Mouse (Mus musculus): ENCODE results near the gene Tgm1. TPM values are rescaled to one million over a fixed set of nuclear protein-coding genes. Genes with fewer than 3 reads are reported as not detected.

Tgm1 gene
- polyA plus RNA-seq, 1 experiment from 2014 or later, result 14.2 TPM

- Histone ChIP-seq H3K27me3 (replicated peaks; ENCODE audit: insufficient read depth, low read length) (no peaks in the 10 kb centered on the region), H3K9ac (replicated peaks; ENCODE audit: low read depth) (no peak overlapping the region), H3K4me3 (ENCODE audit: low read depth, low read length) (no peak overlapping the region), H3K4me2 (replicated peaks; ENCODE audit: low read depth, low read length) (no peak overlapping the region), H3K9me3 (ENCODE audit: low read length) (no peaks in the 10 kb centered on the region), H3K4me1 (ENCODE audit: insufficient read depth, low read depth, low read length) (peaks cover 16% of the 10 kb centered on the region; the same call in 1 of the 2 replicates), H3K36me3 (ENCODE audit: insufficient read depth, low read length) (0 out of 2 replicates have a peak, but pooled peaks cover 17% of the 10 kb centered on the region), H3K27ac (ENCODE audit: low read length) (peak overlapping the region; percentile 59)
- 27% methylated on average over 6 of the region's 6 CpGs for WGBS
- ATAC-seq, result peak; percentile 70
- peak; percentile 91 for DNase-seq (ENCODE audit: low spot score)
- TF ChIP-seq EP300 (IDR thresholded peaks at IDR 0.05), result peak; percentile 24; the same call in 1 of the 2 replicates
- TF ChIP-seq CTCF (IDR thresholded peaks at IDR 0.05), result no peak
Observed at GRCm38 (mm10) chr14:55714893-55715292, 1.2 kb upstream of the Tgm1 start.

GRCm38 (mm10) chr14:55713007-55713728 lies 558 bp downstream of the Tgm1 start:
- H3K4me3 ChIP-seq (ENCODE audit: low read depth, low read length), result peak overlapping the region; percentile 38
- 0 out of 2 replicates have a peak, but pooled peaks cover 6% of the 10 kb centered on the region for H3K36me3 ChIP-seq (ENCODE audit: insufficient read depth, low read length)
- H3K27me3 ChIP-seq (replicated peaks; ENCODE audit: insufficient read depth, low read length), result no peaks in the 10 kb centered on the region
- WGBS, result 12% methylated on average over 24 of the region's 25 CpGs
- peak overlapping the region; percentile 66 for H3K27ac ChIP-seq (ENCODE audit: low read length)
- peak overlapping the region; percentile 39 for H3K9ac ChIP-seq (replicated peaks; ENCODE audit: low read depth)
- H3K4me1 ChIP-seq (ENCODE audit: insufficient read depth, low read depth, low read length), result peaks cover 16% of the 10 kb centered on the region; the same call in 1 of the 2 replicates
- no peaks in the 10 kb centered on the region for H3K9me3 ChIP-seq (ENCODE audit: low read length)
- H3K4me2 ChIP-seq (replicated peaks; ENCODE audit: low read depth, low read length), result peak overlapping the region; percentile 60
- TF ChIP-seq CTCF (IDR thresholded peaks at IDR 0.05), result no peak
- TF ChIP-seq EP300 (IDR thresholded peaks at IDR 0.05), result peak; percentile 28
- ATAC-seq (peak; percentile 79), DNase-seq (ENCODE audit: low spot score) (peak; percentile 86)

GRCm38 (mm10) chr14:55711786-55712185 lies 1.9 kb downstream of the Tgm1 start:
- TF ChIP-seq CTCF (IDR thresholded peaks at IDR 0.05) (peak; percentile 35), EP300 (IDR thresholded peaks at IDR 0.05) (no peak)
- Histone ChIP-seq H3K4me2 (replicated peaks; ENCODE audit: low read depth, low read length) (peak overlapping the region; percentile 60), H3K4me1 (ENCODE audit: insufficient read depth, low read depth, low read length) (peaks cover 16% of the 10 kb centered on the region; the same call in 1 of the 2 replicates), H3K9me3 (ENCODE audit: low read length) (no peaks in the 10 kb centered on the region), H3K9ac (replicated peaks; ENCODE audit: low read depth) (no peak overlapping the region), H3K27me3 (replicated peaks; ENCODE audit: insufficient read depth, low read length) (no peaks in the 10 kb centered on the region), H3K4me3 (ENCODE audit: low read depth, low read length) (no peak overlapping the region), H3K36me3 (ENCODE audit: insufficient read depth, low read length) (0 out of 2 replicates have a peak, but pooled peaks cover 2% of the 10 kb centered on the region), H3K27ac (ENCODE audit: low read length) (no peak overlapping the region)
- WGBS, result 68% methylated on average over 7 of the region's 7 CpGs
- DNase-seq (ENCODE audit: low spot score), result no peak
- ATAC-seq, result no peak

GRCm38 (mm10) chr14:55709509-55709908 lies 4.2 kb downstream of the Tgm1 start:
- H3K9ac ChIP-seq (replicated peaks; ENCODE audit: low read depth), result no peak overlapping the region
- no peaks in the 10 kb centered on the region for H3K36me3 ChIP-seq (ENCODE audit: insufficient read depth, low read length)
- H3K9me3 ChIP-seq (ENCODE audit: low read length), result no peaks in the 10 kb centered on the region
- no peak for ATAC-seq
- WGBS, result 70% methylated on average over 4 of the region's 4 CpGs
- no peak overlapping the region for H3K27ac ChIP-seq (ENCODE audit: low read length)
- no peak overlapping the region for H3K4me3 ChIP-seq (ENCODE audit: low read depth, low read length)
- no peaks in the 10 kb centered on the region for H3K27me3 ChIP-seq (replicated peaks; ENCODE audit: insufficient read depth, low read length)
- TF ChIP-seq EP300 (IDR thresholded peaks at IDR 0.05), result no peak
- no peak for TF ChIP-seq CTCF (IDR thresholded peaks at IDR 0.05)
- H3K4me2 ChIP-seq (replicated peaks; ENCODE audit: low read depth, low read length), result no peak overlapping the region
- peaks cover 10% of the 10 kb centered on the region; the same call in 1 of the 2 replicates for H3K4me1 ChIP-seq (ENCODE audit: insufficient read depth, low read depth, low read length)
- no peak for DNase-seq (ENCODE audit: low spot score)

- Histone ChIP-seq H3K36me3 (ENCODE audit: insufficient read depth, low read length) (no peaks in the 10 kb centered on the region), H3K9ac (replicated peaks; ENCODE audit: low read depth) (no peak overlapping the region), H3K4me3 (ENCODE audit: low read depth, low read length) (no peak overlapping the region), H3K9me3 (ENCODE audit: low read length) (no peaks in the 10 kb centered on the region), H3K27me3 (replicated peaks; ENCODE audit: insufficient read depth, low read length) (no peaks in the 10 kb centered on the region), H3K4me2 (replicated peaks; ENCODE audit: low read depth, low read length) (no peak overlapping the region), H3K4me1 (ENCODE audit: insufficient read depth, low read depth, low read length) (peaks cover under 1% of the 10 kb centered on the region; the same call in 1 of the 2 replicates), H3K27ac (ENCODE audit: low read length) (no peak overlapping the region)
- WGBS, result 72% methylated on average over 5 of the region's 5 CpGs
- ATAC-seq (no peak), DNase-seq (ENCODE audit: low spot score) (no peak)
- TF ChIP-seq CTCF (IDR thresholded peaks at IDR 0.05) (no peak), EP300 (IDR thresholded peaks at IDR 0.05) (no peak)
Observed at GRCm38 (mm10) chr14:55707397-55707796, 6.3 kb downstream of the Tgm1 start.

- no peaks in the 10 kb centered on the region for H3K27me3 ChIP-seq (replicated peaks; ENCODE audit: insufficient read depth, low read length)
- no peaks in the 10 kb centered on the region for H3K9me3 ChIP-seq (ENCODE audit: low read length)
- TF ChIP-seq CTCF (IDR thresholded peaks at IDR 0.05), result no peak
- TF ChIP-seq EP300 (IDR thresholded peaks at IDR 0.05), result no peak
- no peak overlapping the region for H3K4me2 ChIP-seq (replicated peaks; ENCODE audit: low read depth, low read length)
- H3K9ac ChIP-seq (replicated peaks; ENCODE audit: low read depth), result no peak overlapping the region
- ATAC-seq (peak; percentile 84), DNase-seq (ENCODE audit: low spot score) (peak; percentile 74)
- H3K4me3 ChIP-seq (ENCODE audit: low read depth, low read length), result no peak overlapping the region
- peak overlapping the region; percentile 60 for H3K27ac ChIP-seq (ENCODE audit: low read length)
- H3K4me1 ChIP-seq (ENCODE audit: insufficient read depth, low read depth, low read length), result no peaks in the 10 kb centered on the region
- 77% methylated on average over 8 of the region's 8 CpGs for WGBS
- H3K36me3 ChIP-seq (ENCODE audit: insufficient read depth, low read length), result no peaks in the 10 kb centered on the region
Observed at GRCm38 (mm10) chr14:55706051-55706600, 7.6 kb downstream of the Tgm1 start.

Data from lung, postnatal 0 days (tissue).